Mouse (Mus musculus): ENCODE data around the gene Fgf18. TPM values are rescaled to one million over a fixed set of nuclear protein-coding genes. Genes with fewer than 3 reads are reported as not detected.

Fgf18 gene
- polyA plus RNA-seq, 1 experiment from 2014 or later: 10.9 TPM

DNA sequence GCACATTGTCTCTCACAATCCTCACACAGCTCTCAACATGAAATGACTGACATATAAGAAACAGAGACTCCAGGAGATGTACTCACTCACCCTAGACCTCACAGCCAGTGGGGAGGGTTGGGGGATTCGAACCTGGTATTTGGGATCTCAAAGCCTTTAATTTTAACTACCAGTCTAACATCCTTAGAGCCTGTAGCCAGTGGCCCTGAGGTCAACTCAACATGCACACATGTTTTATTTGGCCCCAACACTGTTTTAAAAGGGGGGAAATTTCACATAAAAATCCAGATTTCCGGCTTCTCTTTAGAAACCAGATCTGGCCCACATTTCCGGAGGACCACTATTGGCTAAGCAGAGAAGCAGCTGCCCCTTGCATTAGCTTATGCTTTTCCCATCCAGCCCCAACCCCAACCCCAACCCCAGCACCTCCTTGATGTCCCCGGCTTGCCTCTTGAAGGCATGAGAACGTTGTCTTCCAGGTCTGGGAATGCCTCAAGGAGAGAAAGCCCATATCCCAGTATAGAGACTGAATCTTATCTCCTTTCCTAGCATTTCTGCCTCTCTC is 75.8 kb downstream of the Fgf18 start:
- DNase-seq: no peak
- H3K27me3 ChIP-seq (ENCODE audit: insufficient read depth, low read length): no peaks in the 10 kb centered on the region
- no peaks in the 10 kb centered on the region for H3K36me3 ChIP-seq (ENCODE audit: insufficient read depth)
- WGBS: 76% methylated on average over 5 of the region's 5 CpGs
- H3K27ac ChIP-seq (ENCODE audit: low read depth): no peak overlapping the region
- TF ChIP-seq CTCF (IDR thresholded peaks at IDR 0.05; ENCODE audit: low read depth): no peak
- H3K9me3 ChIP-seq (ENCODE audit: low read depth, low read length): no peaks in the 10 kb centered on the region
- no peak for ATAC-seq (ENCODE audit: insufficient read depth)
- H3K4me2 ChIP-seq: no peak overlapping the region
- H3K9ac ChIP-seq: no peak overlapping the region
- peaks cover 3% of the 10 kb centered on the region; the same call in 1 of the 2 replicates for H3K4me1 ChIP-seq (ENCODE audit: insufficient read depth)
- H3K4me3 ChIP-seq (ENCODE audit: low read depth, low read length): no peak overlapping the region

DNA sequence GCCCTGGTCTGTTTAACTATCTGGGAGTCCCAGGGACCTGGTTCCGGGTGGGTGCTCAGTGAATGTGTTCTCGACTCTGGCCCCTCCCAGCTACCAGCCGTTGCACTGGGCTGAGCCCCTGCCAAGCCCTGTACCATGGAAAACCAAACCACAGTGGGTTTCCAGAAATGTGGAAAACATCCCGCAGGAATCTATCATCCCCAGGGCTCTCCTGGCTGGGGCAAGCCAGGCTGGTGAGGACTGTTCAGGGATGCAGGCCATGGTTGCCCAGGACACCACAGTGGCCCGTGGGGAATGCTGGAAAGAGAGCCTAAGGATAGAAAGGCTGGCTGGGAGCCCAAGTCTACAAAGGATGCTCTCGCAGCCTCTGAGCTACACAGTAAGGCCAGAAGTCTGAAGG is 76.7 kb downstream of the Fgf18 start:
- Histone ChIP-seq H3K27ac (ENCODE audit: low read depth) (no peak overlapping the region), H3K27me3 (ENCODE audit: insufficient read depth, low read length) (no peaks in the 10 kb centered on the region), H3K4me1 (ENCODE audit: insufficient read depth) (peaks cover 1% of the 10 kb centered on the region; the same call in 1 of the 2 replicates), H3K36me3 (ENCODE audit: insufficient read depth) (no peaks in the 10 kb centered on the region), H3K4me2 (no peak overlapping the region), H3K4me3 (ENCODE audit: low read depth, low read length) (no peak overlapping the region), H3K9ac (no peak overlapping the region), H3K9me3 (ENCODE audit: low read depth, low read length) (no peaks in the 10 kb centered on the region)
- DNase-seq (no peak), ATAC-seq (ENCODE audit: insufficient read depth) (no peak)
- TF ChIP-seq CTCF (IDR thresholded peaks at IDR 0.05; ENCODE audit: low read depth): no peak
- 70% methylated on average over 6 of the region's 6 CpGs for WGBS

Other genes with a start within 250 kb of the Fgf18 start
- 1,275 and 1,313 TPM in 2 replicates for gene Npm1, start 15.8 kb upstream of the Fgf18 start, polyA plus RNA-seq (2014; fragmentation: Nextera tagmentation; extraction: Ambion mirVana)
- gene Tlx3, start 56.2 kb upstream of the Fgf18 start, polyA plus RNA-seq (2014; fragmentation: Nextera tagmentation; extraction: Ambion mirVana): not detected in 2 replicates
- not detected in 2 replicates for gene Gm12117, start 129.3 kb upstream of the Fgf18 start, polyA plus RNA-seq (2014; fragmentation: Nextera tagmentation; extraction: Ambion mirVana)

Measured in lung, embryonic 14.5 days (tissue).